Mouse (Mus musculus): ENCODE results near the gene Fut7.

The Fut7 gene

DNA sequence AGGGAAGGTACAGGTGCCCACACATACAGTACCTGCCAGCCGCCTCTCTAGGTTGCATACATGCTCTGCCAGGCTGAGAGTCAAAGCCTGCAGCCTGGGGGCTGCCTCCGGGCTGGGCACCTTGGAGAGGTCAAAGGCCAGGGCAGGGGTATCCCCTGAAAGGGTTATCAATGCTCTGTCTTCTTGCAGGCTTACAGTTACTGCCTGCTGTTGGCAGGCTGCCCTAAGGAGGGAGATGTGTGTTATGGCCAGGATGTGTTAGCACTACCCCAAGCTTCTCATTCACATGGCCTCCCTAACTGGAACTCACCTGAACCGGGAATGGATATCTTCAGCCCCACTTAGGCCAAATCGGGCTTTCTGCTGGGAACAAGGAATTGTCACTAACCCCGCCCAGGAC is 37.1 kb downstream of the Fut7 start:
- no peak for DNase-seq (ENCODE audit: low read depth, low spot score)

DNA sequence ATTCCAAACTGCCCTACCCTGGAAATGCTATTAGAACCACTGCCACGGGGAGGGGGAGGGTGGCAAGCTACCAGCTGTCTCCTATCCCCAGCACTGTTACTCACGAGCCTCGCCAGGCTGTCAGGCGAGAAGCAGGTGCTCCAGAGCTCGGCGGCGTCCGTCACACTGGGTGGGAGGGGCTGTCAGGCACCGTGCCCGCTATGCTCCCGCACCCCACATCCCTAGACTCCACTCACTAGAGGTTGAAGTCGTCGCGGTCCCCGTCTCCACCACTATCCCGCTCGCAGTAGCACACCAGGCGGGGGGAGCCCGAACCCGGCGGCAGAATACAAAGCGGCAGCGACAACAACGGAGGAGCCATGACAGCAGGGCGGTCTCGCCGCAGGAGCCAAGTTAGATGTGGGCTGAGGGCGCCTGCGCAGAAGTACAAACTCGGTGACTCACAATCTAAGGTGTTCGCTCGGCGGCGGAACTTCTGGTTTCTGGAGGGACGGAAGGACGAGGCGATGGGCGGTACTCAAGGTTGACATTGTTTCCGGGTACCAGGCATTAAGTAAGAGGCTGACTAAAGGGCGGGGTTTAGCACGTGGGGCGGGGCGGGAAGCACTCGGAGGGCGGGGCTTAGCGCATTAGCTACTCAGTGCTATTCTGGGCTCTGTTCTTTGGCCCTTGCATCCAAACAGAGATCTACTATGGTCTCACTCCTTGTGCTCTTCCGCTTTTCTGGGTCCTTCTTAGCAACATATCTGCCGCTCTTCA is 37.7 kb downstream of the Fut7 start, which contains the start of gene Paxx:
TSS of gene Paxx (minus strand) at position 544 of the 759 bp plus-strand sequence.
- DNase-seq (ENCODE audit: low read depth, low spot score) = peak; percentile 86

DNA sequence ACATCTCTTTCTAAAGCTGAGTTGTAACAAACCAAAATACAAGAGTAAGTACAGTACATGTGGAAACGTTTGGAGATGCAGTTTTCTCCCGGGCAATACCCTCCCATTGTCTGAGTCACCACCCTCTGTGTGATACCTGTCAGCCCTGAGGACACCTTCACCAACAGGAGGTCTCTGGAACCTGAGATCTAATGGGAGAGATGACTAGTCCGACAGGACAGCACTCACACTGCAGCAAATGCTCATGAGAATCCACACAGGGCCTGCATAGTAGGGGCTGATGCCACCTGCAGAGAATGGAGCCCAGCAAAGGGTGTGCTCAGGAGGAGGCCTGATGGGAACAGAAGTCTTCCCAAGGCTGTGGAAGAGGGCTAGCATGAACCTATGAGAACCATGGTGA is 38.3 kb downstream of the Fut7 start:
- DNase-seq (ENCODE audit: low read depth, low spot score) = no peak

DNA sequence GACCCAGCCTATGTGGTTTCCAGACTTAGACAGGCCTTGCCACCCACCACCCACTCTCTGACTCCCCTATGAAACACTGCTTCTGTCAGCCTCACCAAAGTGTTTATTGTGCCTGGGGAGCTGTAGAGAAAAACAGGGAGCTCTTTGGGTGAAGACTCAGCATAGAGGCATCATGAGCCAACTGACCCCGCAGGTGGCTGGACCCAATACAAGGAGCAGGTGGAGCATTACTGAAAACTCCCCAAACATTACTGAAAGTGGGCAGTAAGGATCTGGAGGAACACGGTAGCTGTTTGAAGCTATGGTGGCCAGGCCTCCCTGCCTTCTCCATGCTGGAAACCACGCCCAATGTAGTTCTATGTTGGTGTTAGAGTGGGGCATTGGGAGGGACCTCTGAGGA is 40.6 kb downstream of the Fut7 start:
- no peak for DNase-seq (ENCODE audit: low read depth, low spot score)

DNA sequence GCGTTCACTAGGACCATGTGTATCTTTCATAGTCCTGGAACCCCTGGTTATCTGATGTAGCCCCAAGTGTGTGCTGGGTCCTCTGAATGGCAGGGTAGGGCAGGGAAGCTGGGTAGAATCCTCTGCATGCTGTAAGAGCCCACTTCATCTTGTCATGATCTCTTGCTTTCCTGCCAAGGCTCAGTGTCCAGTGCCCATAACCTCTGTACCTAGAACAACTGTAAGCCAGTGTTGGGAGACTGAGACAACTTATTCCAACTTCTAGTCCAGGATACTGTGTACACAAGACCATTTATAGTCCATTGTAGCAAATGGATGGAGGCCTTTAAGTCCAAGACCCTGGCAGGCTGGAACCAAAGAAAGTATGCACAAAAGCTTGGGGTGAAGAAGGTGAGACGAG is 42.2 kb downstream of the Fut7 start:
- DNase-seq (ENCODE audit: low read depth, low spot score) = no peak

DNA sequence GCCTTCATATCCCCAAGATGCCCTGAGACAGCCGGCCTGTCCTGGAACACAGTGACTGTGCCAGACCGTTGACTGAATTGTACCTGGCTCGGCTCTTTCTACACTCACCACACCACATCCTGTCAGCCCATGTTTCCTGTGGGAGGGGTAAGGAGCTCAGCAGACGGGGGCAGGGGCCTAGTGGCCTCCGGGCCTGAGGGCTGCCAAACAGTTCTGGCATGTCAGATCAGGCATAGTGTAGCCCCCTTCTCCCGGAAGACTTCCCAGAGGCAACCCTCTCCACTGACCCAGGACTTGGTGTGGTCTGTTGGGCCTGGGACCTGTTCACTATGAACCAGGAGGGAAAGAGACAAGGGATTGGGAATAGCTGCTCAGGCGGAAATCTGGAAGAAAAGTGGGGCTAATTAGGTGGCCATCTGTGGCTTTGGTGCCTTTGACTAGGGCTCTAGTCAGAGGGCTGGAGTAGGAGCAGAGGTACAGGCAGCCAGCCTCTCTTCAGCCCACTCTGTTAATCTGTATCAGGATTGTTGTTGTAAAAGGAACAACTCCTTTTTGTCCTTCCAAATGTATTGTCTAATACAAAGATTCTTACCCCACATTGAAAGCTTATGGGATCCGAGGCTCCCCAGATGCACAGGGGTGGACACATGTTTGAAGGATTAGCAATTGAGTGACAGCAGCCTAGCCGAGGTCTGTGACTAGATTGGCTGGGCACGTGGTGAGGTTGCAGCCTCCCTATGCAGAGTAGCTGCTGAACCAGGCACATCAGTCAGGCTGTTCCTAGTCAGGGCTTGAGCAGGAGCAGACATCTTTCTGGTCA is 43.0 kb downstream of the Fut7 start:
- no peak for DNase-seq (ENCODE audit: low read depth, low spot score)

DNA sequence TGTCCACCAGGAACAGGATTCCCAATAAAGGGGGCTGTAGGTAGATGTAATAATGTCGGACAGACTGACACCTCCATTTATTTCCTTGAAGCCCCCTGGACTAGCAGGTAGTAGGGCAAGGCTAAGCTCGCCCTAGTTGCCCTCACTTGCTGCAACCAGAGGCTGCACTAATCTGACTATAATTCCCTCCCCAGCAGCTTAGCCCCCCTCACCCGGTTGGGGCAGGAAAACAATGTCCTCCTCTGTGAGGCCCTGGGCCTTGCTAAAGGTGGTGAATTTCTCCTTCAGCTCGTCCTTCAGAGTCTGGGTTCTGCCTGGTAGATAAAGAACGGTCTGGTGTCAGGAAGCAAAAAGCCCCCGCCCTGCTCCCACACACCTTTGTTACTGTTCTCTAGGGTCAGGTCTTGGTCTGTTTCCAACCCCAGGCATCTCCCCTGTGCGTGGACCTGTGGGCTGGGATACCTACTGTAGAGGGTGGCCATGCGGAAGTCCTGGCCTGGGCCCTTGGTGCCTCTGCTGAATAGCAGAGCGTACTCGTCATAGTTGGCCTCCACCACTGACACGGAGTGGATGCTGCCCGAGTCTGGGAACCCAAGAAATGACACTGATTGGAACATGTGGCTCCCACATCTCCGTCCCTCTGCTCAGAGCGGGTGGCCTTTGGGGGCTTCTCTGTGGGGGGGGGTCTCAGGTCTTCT is 44.7 kb downstream of the Fut7 start:
- no peak for DNase-seq (ENCODE audit: low read depth, low spot score)

DNA sequence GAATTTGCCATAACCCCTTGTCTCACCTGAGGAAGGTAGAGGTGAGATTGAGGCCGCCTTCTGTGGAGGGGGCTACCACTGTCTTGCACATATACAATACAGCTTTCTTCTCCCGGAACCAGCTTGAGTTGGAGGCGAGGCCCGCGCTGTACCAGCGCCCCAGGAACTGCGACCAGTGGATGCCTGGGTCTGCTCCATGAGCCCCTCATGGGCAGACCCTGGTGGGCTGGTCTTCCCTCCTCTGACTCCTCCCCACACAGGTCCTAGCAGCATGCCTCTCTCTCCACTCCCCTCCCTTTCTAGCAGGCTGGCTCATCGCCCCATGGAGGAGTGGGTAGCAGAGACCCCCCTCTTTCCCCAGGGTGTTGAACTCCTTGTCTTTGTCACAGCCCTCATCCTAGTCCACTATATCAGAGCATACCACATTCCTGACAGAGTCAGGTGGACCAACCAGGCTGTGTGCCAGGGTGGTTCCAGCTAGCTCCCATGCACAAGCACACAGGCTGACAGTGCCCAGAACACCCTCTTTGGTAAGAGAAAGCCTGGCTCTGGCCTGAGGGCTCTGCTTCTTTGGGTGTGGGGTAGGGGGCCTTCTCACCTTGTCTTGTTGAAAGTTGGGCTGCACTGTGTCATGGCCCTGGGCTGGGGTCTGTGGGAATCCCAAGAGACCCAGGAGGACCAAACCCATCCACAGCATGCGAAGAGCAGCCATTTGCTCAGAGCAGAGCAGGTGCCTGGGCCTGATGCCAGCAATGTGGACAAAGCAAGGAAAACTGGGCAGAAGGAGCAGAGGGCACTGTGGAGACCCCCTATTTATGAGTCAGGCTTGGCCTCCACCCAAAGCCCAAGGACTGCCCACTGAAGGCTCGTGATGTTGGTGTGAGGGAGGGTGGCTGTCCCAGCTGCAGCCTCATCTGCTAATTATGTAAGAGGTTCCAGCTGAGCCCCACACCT is 46.2 kb downstream of the Fut7 start:
- DNase-seq (ENCODE audit: low read depth, low spot score) = no peak

DNA sequence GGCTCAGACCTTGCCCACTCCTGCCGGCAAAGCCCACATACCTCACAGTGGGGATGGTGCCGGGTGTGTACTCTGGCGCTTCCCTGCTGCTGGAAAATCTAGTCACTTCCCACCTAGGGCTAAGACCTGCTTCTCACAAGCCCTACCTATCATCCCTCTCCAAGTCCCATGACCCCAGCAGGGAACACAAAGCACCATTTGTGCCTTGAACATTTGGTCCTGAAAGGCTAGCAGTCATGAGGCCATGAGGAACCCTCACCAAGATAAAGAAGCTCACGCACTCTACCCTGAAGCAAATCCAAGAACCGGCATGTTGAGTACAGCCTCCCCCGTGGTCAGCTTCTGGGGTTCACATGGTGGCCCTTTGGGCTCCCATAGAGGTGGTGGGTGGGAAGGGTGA is 46.9 kb downstream of the Fut7 start, which contains the start of gene Ptgds:
TSS of gene Ptgds (minus strand) at position 78 of the 400 bp plus-strand sequence.
- DNase-seq (ENCODE audit: low read depth, low spot score) = no peak

DNA sequence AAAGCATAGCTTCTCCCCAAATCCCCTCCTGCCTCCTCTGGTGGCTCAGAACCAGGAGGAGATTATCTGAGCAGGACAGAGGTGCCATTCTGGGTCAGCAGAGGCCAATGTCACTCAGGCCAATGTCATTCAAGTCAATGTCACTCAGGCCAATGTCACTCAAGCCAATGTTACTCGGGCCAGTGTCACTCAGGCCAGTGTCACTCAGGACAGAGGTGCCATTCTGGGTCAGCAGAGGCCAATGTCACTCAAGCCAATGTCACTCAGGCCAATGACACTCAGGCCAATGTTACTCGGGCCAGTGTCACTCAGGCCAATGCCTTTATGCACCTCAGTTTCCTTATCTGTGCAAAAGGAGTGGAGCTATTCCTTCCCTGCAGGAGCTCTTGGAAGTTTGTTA is 49.5 kb downstream of the Fut7 start:
- no peak for DNase-seq (ENCODE audit: low read depth, low spot score)

All from WW6 (cell line).